11 mouse cellular contexts compared by ENCODE assay signal in the genomic region with DNA sequence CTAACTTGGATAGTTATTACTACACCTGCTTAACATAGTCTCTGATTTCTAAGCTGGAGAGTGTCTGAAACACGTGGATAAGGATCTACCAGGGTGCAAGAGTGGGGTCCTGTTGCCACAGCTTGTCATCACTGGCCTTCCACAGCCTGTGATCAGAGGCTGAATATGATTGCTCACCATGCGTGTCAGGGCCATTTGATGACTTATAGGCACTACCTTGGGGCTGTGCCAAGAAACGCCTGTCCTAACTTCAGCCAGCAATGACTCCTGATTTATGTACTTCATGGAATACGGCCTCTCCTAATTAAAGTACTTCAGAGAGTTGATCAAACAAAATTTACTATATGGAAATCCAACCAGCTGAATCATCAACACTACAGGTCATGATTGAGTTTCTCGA.
"Had no signal": no experiment of that assay in that cellular context is flagged by ENCODE, and none has a peak within 500 bp of the region (broad histone marks: within the 10 kb centered on the region; RNA-seq: fewer than 3 reads in every experiment).

No protein-coding gene starts in this region.

- DNase-seq: kidney, adult 11 months; kidney, adult 9 months; kidney, postnatal 25 days; liver, embryonic 13.5 days; lung, adult 2 months; lung, postnatal 14 days; lung, postnatal 4 days; midbrain, embryonic 14.5 days; right cerebral cortex, postnatal 4 days; thymus, adult 2 months; thymus, postnatal 14 days had no signal
